Mouse (Mus musculus): ENCODE measurements around the gene Mr1.

The Mr1 gene

GRCm38 (mm10) chr1:155096620-155097261 is 49.9 kb downstream of the Mr1 start:
- DNase-seq (ENCODE audit: low read depth, low spot score): no peak

DNA sequence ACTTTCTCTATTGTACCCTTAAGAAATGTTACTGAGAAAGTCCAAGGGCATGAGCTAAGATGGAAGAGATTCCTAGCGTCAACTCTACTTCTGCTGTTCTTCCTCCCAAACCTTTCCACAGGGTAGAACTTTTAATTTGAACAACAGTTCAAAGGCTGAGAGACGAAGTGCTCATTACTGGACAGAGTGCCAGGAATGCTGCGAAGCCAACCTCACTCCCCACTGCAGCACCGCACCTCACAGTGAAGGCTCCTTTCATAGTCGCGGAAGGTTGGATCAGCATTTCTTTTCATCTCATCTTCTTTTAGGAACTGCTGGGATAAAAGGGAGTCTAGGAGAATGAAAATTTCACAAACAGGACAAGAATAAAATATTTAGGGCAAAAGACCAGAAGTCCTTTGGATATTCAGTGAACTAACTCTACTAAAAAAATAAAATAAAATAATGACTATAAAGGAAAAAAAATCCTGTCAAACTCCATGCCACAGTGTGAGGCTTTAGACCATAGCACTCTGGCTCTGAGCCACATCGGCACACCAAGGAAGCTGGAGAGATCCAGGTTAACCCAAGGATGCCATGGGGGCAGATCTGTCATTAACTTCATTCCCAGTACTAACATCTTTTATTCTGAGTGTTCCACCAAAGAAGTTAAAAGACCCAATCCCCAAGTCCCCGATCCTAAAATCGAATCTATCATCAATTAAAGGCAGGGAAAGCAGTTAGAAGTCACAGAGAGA is 52.5 kb downstream of the Mr1 start:
- DNase-seq (ENCODE audit: low read depth, low spot score): no peak

DNA sequence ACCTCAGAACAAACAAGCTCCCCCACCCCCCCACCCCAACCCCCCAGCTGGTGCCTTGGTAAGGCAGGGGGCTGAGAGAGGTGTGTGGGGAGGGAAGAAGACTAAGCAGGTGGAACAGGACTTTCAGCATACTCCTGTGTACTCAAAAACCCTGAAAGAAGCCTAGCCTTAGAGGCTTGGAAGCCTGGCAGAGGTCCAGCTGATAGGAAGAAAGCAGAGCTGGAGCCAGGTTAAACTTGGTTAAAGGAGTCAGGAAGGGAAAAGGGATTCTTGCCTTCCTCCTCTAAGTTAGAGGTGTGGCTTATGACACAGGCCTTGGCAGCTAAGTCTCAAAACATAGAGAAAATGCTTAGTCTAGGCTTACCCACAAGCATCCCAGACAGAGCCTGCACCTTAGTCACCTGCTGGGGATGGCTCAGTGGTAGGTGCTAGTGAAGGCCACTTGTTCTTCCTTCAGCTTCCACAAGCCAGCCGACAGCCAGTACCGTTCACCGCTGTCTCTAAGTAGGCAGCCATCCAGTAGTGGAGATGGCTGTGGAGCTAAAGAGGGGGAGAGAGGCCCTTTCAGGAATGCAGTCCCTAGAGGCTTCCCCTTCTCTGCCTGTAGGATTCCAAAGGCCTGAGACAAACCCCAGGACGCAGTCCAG is 53.3 kb downstream of the Mr1 start:
- no peak for DNase-seq (ENCODE audit: low read depth, low spot score)

GRCm38 (mm10) chr1:155091842-155092800 is 54.5 kb downstream of the Mr1 start:
- DNase-seq (ENCODE audit: low read depth, low spot score): no peak

DNA sequence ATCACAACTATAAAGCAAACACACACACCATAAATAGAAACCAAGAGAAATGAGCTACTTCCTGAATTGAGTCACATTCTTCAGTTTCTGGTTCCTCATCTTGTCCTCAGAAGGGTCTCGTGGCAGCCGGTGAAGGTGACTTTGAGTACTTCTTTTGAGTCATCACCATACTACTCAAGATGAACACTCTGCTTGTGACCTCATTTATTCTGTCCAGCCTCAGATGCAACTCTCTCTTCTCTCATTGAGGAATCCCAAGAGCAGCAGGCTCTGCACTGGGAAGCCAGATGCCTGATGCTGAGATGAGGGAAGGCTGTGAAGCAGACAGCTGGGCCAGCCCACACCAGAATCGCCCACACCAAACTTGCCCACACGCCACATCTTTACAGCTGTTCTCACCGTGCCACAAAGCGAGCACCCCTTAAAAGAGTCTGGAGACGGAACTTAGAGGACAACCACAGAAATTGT is 55.2 kb downstream of the Mr1 start:
- no peak for DNase-seq (ENCODE audit: low read depth, low spot score)

- no peak for DNase-seq (ENCODE audit: low read depth, low spot score)
These were observed 55.9 kb downstream of the Mr1 start for GRCm38 (mm10) chr1:155090736-155091135.

DNA sequence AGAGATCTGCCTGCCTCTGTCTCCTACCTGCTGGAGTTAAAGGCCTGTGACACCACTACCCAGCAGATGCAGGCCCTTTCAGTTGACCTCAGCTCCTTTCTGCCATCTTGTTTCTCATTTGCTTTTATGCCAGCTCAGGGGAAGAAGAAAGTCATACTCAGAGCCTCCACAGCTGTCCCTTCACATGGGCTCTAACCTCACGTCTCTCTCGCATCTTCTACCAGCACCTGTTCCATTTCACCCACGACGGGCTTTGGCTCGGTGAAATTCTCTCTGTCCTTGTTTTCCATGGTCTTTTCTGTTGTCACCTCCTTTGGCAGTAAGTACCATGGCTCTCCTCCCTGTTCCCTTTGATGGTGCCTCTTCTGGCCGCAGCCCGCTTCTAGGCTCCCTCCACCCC is 56.3 kb downstream of the Mr1 start:
- no peak for DNase-seq (ENCODE audit: low read depth, low spot score)

- DNase-seq (ENCODE audit: low read depth, low spot score): no peak
These were observed 57.6 kb downstream of the Mr1 start for GRCm38 (mm10) chr1:155088847-155089603.

DNA sequence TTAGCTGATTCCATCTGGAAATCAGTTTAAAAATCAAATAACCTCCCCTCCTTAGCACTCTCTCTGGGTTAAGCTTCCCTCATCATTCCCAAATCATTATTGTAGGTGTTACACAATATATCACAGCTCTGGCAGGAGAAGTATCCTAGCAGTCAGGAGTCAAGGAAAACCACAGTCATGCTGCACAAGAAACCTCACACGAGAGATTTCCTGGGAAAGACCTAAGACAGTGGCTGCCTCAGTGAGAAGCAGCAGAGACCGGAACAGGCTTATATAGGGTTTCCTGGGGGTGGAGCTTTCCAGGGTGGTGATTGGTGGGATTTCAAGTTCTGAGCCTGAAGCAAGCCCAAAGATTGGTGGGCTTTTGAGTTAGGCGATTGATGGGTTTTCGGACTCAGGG is 58.6 kb downstream of the Mr1 start:
- no peak for DNase-seq (ENCODE audit: low read depth, low spot score)

GRCm38 (mm10) chr1:155086893-155087292 is 59.7 kb downstream of the Mr1 start:
- DNase-seq (ENCODE audit: low read depth, low spot score): no peak

GRCm38 (mm10) chr1:155086416-155086815 is 60.2 kb downstream of the Mr1 start:
- no peak for DNase-seq (ENCODE audit: low read depth, low spot score)

GRCm38 (mm10) chr1:155084839-155085238 is 61.8 kb downstream of the Mr1 start:
- DNase-seq (ENCODE audit: low read depth, low spot score): no peak

DNA sequence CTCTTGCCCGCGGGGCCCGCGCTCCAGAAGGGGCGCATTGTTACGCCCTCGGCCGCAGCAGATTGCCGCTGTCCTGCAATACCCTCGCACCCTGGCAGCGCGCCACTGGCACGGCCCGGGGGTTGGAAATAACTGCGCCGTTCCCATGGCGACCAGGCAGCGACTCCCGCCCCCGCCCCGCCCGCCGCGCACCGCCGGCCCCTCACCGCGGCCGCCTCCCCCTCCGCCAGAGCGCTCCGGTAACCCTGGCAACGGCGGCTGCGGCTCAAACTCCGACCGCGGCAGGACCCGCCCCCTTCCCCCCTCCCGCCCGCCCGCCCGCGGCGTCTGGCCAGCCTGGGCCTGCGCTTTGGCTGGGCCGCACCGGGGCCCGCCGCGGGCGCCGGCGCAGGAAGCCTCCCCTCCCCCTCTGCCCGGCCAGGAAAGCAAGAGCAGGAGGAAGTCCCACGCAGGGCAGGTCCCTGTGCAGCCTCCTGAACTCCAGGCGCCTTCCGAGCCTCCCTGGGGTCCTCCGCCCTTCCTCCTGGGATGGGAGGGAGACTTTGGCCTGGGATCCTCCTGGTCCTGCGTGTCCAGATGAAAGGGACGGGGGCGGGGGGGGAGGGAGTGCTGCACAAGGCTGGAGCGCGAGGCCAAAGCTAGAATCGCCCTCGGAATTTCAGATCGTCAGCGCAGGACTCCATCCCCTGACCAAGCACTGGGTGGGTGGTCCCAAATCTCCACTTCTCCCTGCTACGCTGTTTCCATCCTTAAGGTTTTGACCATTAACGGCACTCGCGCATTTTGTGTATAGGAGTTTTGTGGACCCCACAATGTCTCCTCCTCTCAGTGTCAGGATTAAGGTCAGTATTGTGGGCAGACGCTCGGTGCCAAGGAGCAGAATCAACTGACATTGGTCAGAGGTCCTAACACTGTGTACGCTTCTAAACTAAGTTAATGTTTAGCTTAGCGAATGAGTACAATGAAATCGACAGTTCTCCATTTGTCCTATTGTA is 63.0 kb downstream of the Mr1 start:
- no peak for DNase-seq (ENCODE audit: low read depth, low spot score)

DNA sequence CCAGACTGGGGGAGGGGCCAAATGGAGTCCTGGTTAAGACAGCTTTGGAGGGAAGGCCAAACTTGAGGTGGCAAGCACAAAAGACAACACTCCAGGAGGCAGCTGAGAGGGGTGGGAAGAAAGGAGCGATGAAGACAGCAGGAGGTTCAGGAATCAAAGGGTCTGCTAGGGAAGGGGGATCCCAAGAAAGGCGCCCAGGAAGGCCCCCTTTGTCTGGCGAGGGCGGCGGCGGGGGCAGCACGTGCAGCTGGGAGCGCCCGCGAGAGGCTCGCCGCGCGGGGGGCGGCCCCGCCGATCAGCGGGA is 63.7 kb downstream of the Mr1 start:
- DNase-seq (ENCODE audit: low read depth, low spot score): no peak

GRCm38 (mm10) chr1:155082158-155082964 is 64.3 kb downstream of the Mr1 start:
- no peak for DNase-seq (ENCODE audit: low read depth, low spot score)

GRCm38 (mm10) chr1:155077675-155078074 is 68.9 kb downstream of the Mr1 start:
- no peak for DNase-seq (ENCODE audit: low read depth, low spot score)
